Mouse (Mus musculus) lung, embryonic 14.5 days (tissue): ENCODE data around the gene Ell3. TPM values are rescaled to one million over a fixed set of nuclear protein-coding genes. Genes with fewer than 3 reads are reported as not detected.
"Not testable (repeated sequence)": the region's sequence is repeated elsewhere in the genome, so short reads cannot be mapped to it uniquely, and the experiment has no call there.

Experiments
- ATAC-seq: fragments of 200-750 bp; cut with Nextera tagmentation; 2 replicates; pipeline ENCODE4 v1.8.0; 2017; ENCODE audit warnings: mild to moderate bottlenecking, moderate TSS enrichment, moderate library complexity; ENCODE audit not compliant: insufficient read depth
- DNase-seq: peaks from one replicate; pipeline ENCODE4 v3.0.0-alpha.2; 2015
- H3K27ac ChIP-seq: fragments of 300-500 bp; sonication (generic); 2 replicates; pipeline ENCODE4 v1.5.1; 2014; ENCODE audit warnings: low read depth, mild to moderate bottlenecking, moderate library complexity
- H3K27me3 ChIP-seq: fragments of 300-500 bp; sonication (generic); 2 replicates; pipeline ENCODE4 v1.6.1; 2014; ENCODE audit warnings: low read length, control low read depth; ENCODE audit not compliant: insufficient read depth
- H3K36me3 ChIP-seq: fragments of 300-500 bp; sonication (generic); 2 replicates; pipeline ENCODE4 v1.6.1; 2014; ENCODE audit warnings: control low read depth; ENCODE audit not compliant: insufficient read depth
- H3K4me1 ChIP-seq: fragments of 300-500 bp; sonication (generic); 2 replicates; pipeline ENCODE4 v1.6.1; 2014; ENCODE audit warnings: antibody characterized with exemption, control low read depth; ENCODE audit not compliant: insufficient read depth
- H3K4me2 ChIP-seq: fragments of 300-500 bp; sonication (generic); 2 replicates; pipeline ENCODE4 v1.6.1; 2014; ENCODE audit warnings: mild to moderate bottlenecking
- H3K4me3 ChIP-seq: fragments of 300-500 bp; sonication (generic); 2 replicates; pipeline ENCODE4 v1.5.1; 2014; ENCODE audit warnings: low read depth, low read length
- H3K9ac ChIP-seq: fragments of 300-500 bp; sonication (generic); 2 replicates; pipeline ENCODE4 v1.6.1; 2014
- H3K9me3 ChIP-seq: fragments of 300-500 bp; sonication (generic); 2 replicates; pipeline ENCODE4 v1.6.1; 2016; ENCODE audit warnings: low read depth, low read length, control low read depth
- CTCF ChIP-seq: IDR thresholded peaks from 2 replicates; pipeline ENCODE4 v1.5.1; 2016; ENCODE audit warnings: antibody characterized with exemption, low read depth
- WGBS: fragments of 180-500 bp; shearing (Covaris S2); extraction: QIAGEN DNeasy Blood & Tissue Kit; methylation state at CpG from one replicate; pipeline ENCODE4 v1.1.7; 2014; 5-methylcytosine and 5-hydroxymethylcytosine counted together
- polyA plus RNA-seq: library from polyadenylated mRNA; unstranded; fragments of >200 nt; fragmentation: Nextera tagmentation; extraction: Ambion mirVana; gene quantifications from 2 replicates; pipeline ENCODE4 v1.2.1, GENCODE M21; 2014

Ell3 gene
- 9.0 and 10.4 TPM in 2 replicates for polyA plus RNA-seq

GRCm38 (mm10) chr2:121444178-121444577, at the start of gene Ell3:
Ell3 (minus strand) TSS chr2:121444278.
- WGBS = 83% methylated on average over 1 of the region's 1 CpGs
- Histone ChIP-seq H3K4me3 (peak within 1 kb of the TSS; percentile 42; the same call in 1 of the 2 replicates), H3K9ac (peak within 1 kb of the TSS; percentile 56; the same call in 1 of the 2 replicates)

GRCm38 (mm10) chr2:121484403-121484802, 40.3 kb upstream of the Ell3 start:
- H3K4me3 ChIP-seq, H3K9ac ChIP-seq, DNase-seq, H3K36me3 ChIP-seq, ATAC-seq, H3K4me1 ChIP-seq, H3K9me3 ChIP-seq, H3K4me2 ChIP-seq, H3K27me3 ChIP-seq, H3K27ac ChIP-seq: not testable (repeated sequence)
- 86% methylated on average over 1 of the region's 2 CpGs for WGBS

More at GRCm38 (mm10) chr2:121444178-121444577, at the start of gene Ell3:
- Histone ChIP-seq H3K9me3 (no peaks in the 10 kb centered on the region), H3K4me2 (peak within 1 kb of the TSS; percentile 65), H3K27me3 (no peaks in the 10 kb centered on the region; the same call in 1 of the 2 replicates), H3K36me3 (peaks cover 9% of the 10 kb centered on the region), H3K4me1 (peaks cover 4% of the 10 kb centered on the region), H3K27ac (no peak within 1 kb of the TSS)
- no peak for TF ChIP-seq CTCF
- DNase-seq (no peak), ATAC-seq (no peak)

- DNase-seq (no peak), ATAC-seq (no peak)
- H3K4me2 ChIP-seq = no peak overlapping the region
- no peak overlapping the region for H3K4me3 ChIP-seq
- H3K9ac ChIP-seq = no peak overlapping the region
- no peaks in the 10 kb centered on the region for H3K4me1 ChIP-seq
- 73% methylated on average over 8 of the region's 8 CpGs for WGBS
- H3K9me3 ChIP-seq = no peaks in the 10 kb centered on the region
- H3K36me3 ChIP-seq = no peaks in the 10 kb centered on the region
- no peak for TF ChIP-seq CTCF
- H3K27me3 ChIP-seq = no peaks in the 10 kb centered on the region
- no peak overlapping the region for H3K27ac ChIP-seq
Measured at GRCm38 (mm10) chr2:121483576-121483975, 39.5 kb upstream of the Ell3 start.

GRCm38 (mm10) chr2:121480916-121481315, 36.8 kb upstream of the Ell3 start:
- H3K27ac ChIP-seq, H3K9ac ChIP-seq, H3K27me3 ChIP-seq, H3K4me1 ChIP-seq, DNase-seq, H3K36me3 ChIP-seq, H3K4me3 ChIP-seq, H3K9me3 ChIP-seq, ATAC-seq, H3K4me2 ChIP-seq: not testable (repeated sequence)
- WGBS = 80% methylated on average over 13 of the region's 13 CpGs

- H3K36me3 ChIP-seq = no peaks in the 10 kb centered on the region
- peak; percentile 58 for TF ChIP-seq CTCF
- H3K27me3 ChIP-seq = no peaks in the 10 kb centered on the region
- H3K4me3 ChIP-seq = no peak overlapping the region
- H3K9me3 ChIP-seq = no peaks in the 10 kb centered on the region
- no peak overlapping the region for H3K9ac ChIP-seq
- DNase-seq = peak; percentile 45
- ATAC-seq = no peak
- H3K27ac ChIP-seq = no peak overlapping the region
- 53% methylated on average over 3 of the region's 3 CpGs for WGBS
- H3K4me2 ChIP-seq = no peak overlapping the region
- no peaks in the 10 kb centered on the region for H3K4me1 ChIP-seq
Measured at GRCm38 (mm10) chr2:121480498-121480897, 36.4 kb upstream of the Ell3 start.

GRCm38 (mm10) chr2:121477491-121478266, 33.6 kb upstream of the Ell3 start:
- Histone ChIP-seq H3K36me3 (no peaks in the 10 kb centered on the region), H3K27me3 (no peaks in the 10 kb centered on the region), H3K9me3 (no peaks in the 10 kb centered on the region), H3K4me1 (0 out of 2 replicates have a peak, but pooled peaks cover 3% of the 10 kb centered on the region), H3K4me2 (no peak overlapping the region), H3K9ac (no peak overlapping the region), H3K4me3 (no peak overlapping the region), H3K27ac (no peak overlapping the region)
- WGBS = 86% methylated on average over 3 of the region's 3 CpGs
- TF ChIP-seq CTCF = no peak
- no peak for ATAC-seq
- DNase-seq = no peak

GRCm38 (mm10) chr2:121475306-121475705, 31.2 kb upstream of the Ell3 start:
- 92% methylated on average over 2 of the region's 2 CpGs for WGBS
- H3K27me3 ChIP-seq, H3K4me1 ChIP-seq, H3K4me2 ChIP-seq, H3K9me3 ChIP-seq, ATAC-seq, H3K27ac ChIP-seq, DNase-seq, H3K9ac ChIP-seq, H3K4me3 ChIP-seq, H3K36me3 ChIP-seq: not testable (repeated sequence)
